Mouse (Mus musculus): Measurements from ENCODE around the gene Hist1h2bb. TPM values are rescaled to one million over a fixed set of nuclear protein-coding genes. Genes with fewer than 3 reads are reported as not detected.
"Not testable (repeated sequence)": the region's sequence is repeated elsewhere in the genome, so short reads cannot be mapped to it uniquely, and the experiment has no call there.

The Hist1h2bb gene
- polyA plus RNA-seq, 1 experiment from 2014 or later, result 2.1 TPM

- peak within 1 kb of the TSS; percentile 77 for H3K4me2 ChIP-seq (replicated peaks; ENCODE audit: low read depth, low read length)
- no peaks in the 10 kb centered on the region for H3K9me3 ChIP-seq (ENCODE audit: low read length)
- H3K4me1 ChIP-seq (ENCODE audit: insufficient read depth, low read length), result peaks cover 15% of the 10 kb centered on the region
- H3K27me3 ChIP-seq (ENCODE audit: insufficient read depth, low read length), result no peaks in the 10 kb centered on the region
- no peaks in the 10 kb centered on the region for H3K36me3 ChIP-seq (ENCODE audit: insufficient read depth, low read length)
- peak within 1 kb of the TSS; percentile 97 for H3K27ac ChIP-seq (ENCODE audit: low read length)
- ATAC-seq (ENCODE audit: low FRiP score, low TSS enrichment), result peak; percentile 83
- WGBS, result under 1% methylated on average over 17 of the region's 22 CpGs
- peak within 1 kb of the TSS; percentile 77 for H3K9ac ChIP-seq (replicated peaks; ENCODE audit: low read length)
- peak within 1 kb of the TSS; percentile 51 for H3K4me3 ChIP-seq (ENCODE audit: low read length)
Observed at GRCm38 (mm10) chr13:23756790-23757189, 10.3 kb downstream of the Hist1h2bb start, which contains the start of gene Hist1h4b. Hist1h4b (plus strand) TSS chr13:23757013.

DNA sequence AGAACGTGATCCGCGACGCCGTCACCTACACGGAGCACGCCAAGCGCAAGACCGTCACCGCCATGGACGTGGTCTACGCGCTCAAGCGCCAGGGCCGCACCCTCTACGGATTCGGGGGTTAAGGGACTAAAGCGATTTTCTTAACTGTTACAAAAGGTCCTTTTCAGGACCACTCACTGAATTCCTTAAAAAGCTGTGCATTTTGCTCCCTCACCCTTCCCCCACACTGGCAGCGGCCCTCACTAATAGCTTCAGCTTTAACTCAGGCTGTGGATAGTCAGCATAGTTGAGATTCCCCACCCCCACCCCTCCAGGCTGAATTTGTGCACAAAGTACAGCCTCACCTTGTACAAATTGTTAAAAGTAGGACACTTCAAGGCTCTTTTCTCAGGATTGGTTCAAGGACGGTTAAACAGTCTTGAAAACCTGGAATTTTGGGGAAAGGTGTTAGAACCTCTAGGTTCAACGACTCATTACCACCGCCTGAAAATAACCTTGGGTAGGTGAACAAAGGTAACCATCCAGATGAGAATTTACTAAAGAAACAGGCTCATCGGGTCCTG, 10.8 kb downstream of the Hist1h2bb start:
- WGBS, result 1% methylated on average over 17 of the region's 23 CpGs
- Histone ChIP-seq H3K9me3 (ENCODE audit: low read length) (no peaks in the 10 kb centered on the region), H3K9ac (replicated peaks; ENCODE audit: low read length) (peak overlapping the region; percentile 77), H3K4me2 (replicated peaks; ENCODE audit: low read depth, low read length) (peak overlapping the region; percentile 77), H3K4me1 (ENCODE audit: insufficient read depth, low read length) (peaks cover 15% of the 10 kb centered on the region), H3K36me3 (ENCODE audit: insufficient read depth, low read length) (no peaks in the 10 kb centered on the region), H3K4me3 (ENCODE audit: low read length) (peak overlapping the region; percentile 51), H3K27ac (ENCODE audit: low read length) (peak overlapping the region; percentile 97), H3K27me3 (ENCODE audit: insufficient read depth, low read length) (no peaks in the 10 kb centered on the region)
- ATAC-seq (ENCODE audit: low FRiP score, low TSS enrichment), result no peak; the same call in none of the 2 replicates

DNA sequence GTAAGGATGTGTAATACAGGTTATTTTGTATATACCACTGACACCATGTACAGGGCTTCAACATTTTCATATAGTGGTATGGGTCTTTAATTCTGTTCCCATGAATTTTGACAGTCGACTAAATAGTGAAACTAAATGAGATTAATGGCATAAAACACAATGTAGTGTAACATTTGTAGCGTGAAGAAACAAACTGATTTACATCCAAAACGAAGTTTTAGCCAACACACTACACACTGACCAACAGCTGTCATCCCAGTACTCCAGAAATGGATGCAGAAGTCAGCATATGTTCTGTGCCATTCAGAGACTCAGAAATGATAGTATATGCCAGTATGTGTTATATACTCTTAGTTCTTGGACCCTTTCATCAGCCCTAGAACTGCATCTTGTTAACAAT, 11.4 kb downstream of the Hist1h2bb start:
- no peak overlapping the region for H3K4me3 ChIP-seq (ENCODE audit: low read length)
- H3K9ac ChIP-seq (replicated peaks; ENCODE audit: low read length), result no peak overlapping the region
- ATAC-seq (ENCODE audit: low FRiP score, low TSS enrichment), result no peak
- peaks cover 18% of the 10 kb centered on the region for H3K4me1 ChIP-seq (ENCODE audit: insufficient read depth, low read length)
- 0 out of 2 replicates have a peak overlapping the region, but pooled peaks have one; percentile 31 for H3K4me2 ChIP-seq (replicated peaks; ENCODE audit: low read depth, low read length)
- H3K9me3 ChIP-seq (ENCODE audit: low read length), result no peaks in the 10 kb centered on the region
- 0 out of 2 replicates have a peak overlapping the region, but pooled peaks have one; percentile 46 for H3K27ac ChIP-seq (ENCODE audit: low read length)
- no peaks in the 10 kb centered on the region for H3K27me3 ChIP-seq (ENCODE audit: insufficient read depth, low read length)
- 36% methylated on average over 3 of the region's 3 CpGs for WGBS
- no peaks in the 10 kb centered on the region for H3K36me3 ChIP-seq (ENCODE audit: insufficient read depth, low read length)

DNA sequence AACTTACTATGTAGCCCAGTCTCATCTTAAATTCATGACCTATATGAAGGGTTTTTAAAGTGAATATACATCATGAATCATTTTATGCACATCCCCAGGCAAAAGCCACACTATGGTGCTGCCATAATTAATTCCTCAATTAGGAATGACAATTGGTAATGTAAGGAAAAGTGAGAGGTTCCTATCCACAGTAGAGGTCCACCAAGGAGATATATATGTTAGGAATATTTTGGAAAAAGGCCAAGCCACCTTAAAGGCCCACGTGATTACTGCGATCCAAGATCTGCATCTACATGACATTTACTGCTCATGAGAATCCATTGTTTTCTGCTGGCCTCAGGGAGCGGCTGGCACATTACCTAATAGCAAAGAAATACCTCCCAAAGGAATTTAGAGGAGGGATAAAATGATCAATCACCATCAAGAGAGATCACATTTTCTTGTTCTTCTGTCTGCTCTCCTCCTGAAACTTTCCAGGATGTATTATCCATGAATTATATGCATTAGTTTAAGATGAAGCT, 12.8 kb downstream of the Hist1h2bb start:
- Histone ChIP-seq H3K27me3 (ENCODE audit: insufficient read depth, low read length) (no peaks in the 10 kb centered on the region), H3K4me3 (ENCODE audit: low read length) (no peak overlapping the region), H3K4me1 (ENCODE audit: insufficient read depth, low read length) (peaks cover 28% of the 10 kb centered on the region), H3K4me2 (replicated peaks; ENCODE audit: low read depth, low read length) (no peak overlapping the region), H3K36me3 (ENCODE audit: insufficient read depth, low read length) (no peaks in the 10 kb centered on the region), H3K27ac (ENCODE audit: low read length) (no peak overlapping the region), H3K9ac (replicated peaks; ENCODE audit: low read length) (no peak overlapping the region), H3K9me3 (ENCODE audit: low read length) (no peaks in the 10 kb centered on the region)
- WGBS, result 67% methylated on average over 3 of the region's 3 CpGs
- no peak for ATAC-seq (ENCODE audit: low FRiP score, low TSS enrichment)

DNA sequence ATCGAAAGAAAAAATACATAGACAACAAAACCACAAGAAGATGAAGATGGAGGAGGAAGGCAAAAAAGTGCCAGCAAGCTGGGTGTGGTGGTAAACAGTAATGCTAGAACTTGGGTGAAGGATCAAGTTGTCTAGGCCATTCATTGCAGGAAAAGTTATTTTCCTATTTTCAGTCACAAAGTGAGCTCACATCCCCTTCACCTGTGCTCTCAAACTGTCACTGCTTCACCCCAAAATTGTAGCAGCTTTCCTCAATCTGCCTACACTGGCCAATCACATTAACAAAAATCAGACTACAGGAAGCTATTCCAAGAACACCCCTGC, 13.3 kb downstream of the Hist1h2bb start:
- 81% methylated on average over 1 of the region's 1 CpGs for WGBS
- no peak for ATAC-seq (ENCODE audit: low FRiP score, low TSS enrichment)

DNA sequence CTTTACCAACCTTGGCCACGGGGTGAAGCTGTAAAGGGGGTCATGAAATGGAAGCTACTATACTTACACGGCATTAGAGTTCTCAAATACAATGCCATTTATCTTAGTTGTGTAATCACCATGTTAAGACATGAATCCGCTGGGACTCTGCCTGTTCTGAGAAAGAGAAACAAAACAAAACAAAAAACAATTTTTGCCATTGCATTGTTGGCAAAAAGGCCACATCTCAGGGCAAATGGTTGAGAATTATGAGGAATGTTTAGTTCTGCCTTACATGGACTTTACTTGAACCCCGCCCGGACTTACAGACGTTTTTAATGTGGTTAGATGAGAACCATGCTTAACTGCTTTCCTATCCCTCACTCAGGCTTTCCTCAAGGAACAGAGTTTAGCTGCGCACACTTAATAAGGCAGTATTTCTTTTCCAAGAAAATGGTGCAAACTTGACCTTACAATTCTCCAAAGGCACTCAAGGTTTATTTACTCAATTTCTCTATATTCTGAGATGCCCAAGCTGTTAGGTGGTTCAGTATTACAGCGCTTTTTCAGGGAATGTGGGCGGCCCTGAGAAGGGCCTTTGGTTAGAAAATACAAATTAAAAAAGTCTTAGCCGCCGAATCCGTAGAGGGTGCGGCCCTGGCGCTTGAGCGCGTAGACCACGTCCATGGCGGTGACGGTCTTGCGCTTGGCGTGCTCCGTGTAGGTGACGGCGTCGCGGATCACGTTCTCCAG, 13.9 kb downstream of the Hist1h2bb start:
- no peaks in the 10 kb centered on the region for H3K27me3 ChIP-seq (ENCODE audit: insufficient read depth, low read length)
- H3K36me3 ChIP-seq (ENCODE audit: insufficient read depth, low read length), result no peaks in the 10 kb centered on the region
- peaks cover 31% of the 10 kb centered on the region for H3K4me1 ChIP-seq (ENCODE audit: insufficient read depth, low read length)
- no peaks in the 10 kb centered on the region for H3K9me3 ChIP-seq (ENCODE audit: low read length)
- no peak for ATAC-seq (ENCODE audit: low FRiP score, low TSS enrichment)
- H3K4me3 ChIP-seq (ENCODE audit: low read length), result peak overlapping the region; percentile 70
- H3K4me2 ChIP-seq (replicated peaks; ENCODE audit: low read depth, low read length), result peak overlapping the region; percentile 90
- H3K9ac ChIP-seq (replicated peaks; ENCODE audit: low read length), result peak overlapping the region; percentile 83
- 2% methylated on average over 18 of the region's 27 CpGs for WGBS
- peak overlapping the region; percentile 99 for H3K27ac ChIP-seq (ENCODE audit: low read length)

More for the DNA sequence above, 13.3 kb downstream of the Hist1h2bb start:
- Histone ChIP-seq H3K27me3 (ENCODE audit: insufficient read depth, low read length) (no peaks in the 10 kb centered on the region), H3K36me3 (ENCODE audit: insufficient read depth, low read length) (no peaks in the 10 kb centered on the region), H3K4me3 (ENCODE audit: low read length) (peak overlapping the region; percentile 70), H3K9ac (replicated peaks; ENCODE audit: low read length) (peak overlapping the region; percentile 83), H3K27ac (ENCODE audit: low read length) (peak overlapping the region; percentile 99), H3K9me3 (ENCODE audit: low read length) (no peaks in the 10 kb centered on the region), H3K4me1 (ENCODE audit: insufficient read depth, low read length) (peaks cover 31% of the 10 kb centered on the region), H3K4me2 (replicated peaks; ENCODE audit: low read depth, low read length) (peak overlapping the region; percentile 90)

DNA sequence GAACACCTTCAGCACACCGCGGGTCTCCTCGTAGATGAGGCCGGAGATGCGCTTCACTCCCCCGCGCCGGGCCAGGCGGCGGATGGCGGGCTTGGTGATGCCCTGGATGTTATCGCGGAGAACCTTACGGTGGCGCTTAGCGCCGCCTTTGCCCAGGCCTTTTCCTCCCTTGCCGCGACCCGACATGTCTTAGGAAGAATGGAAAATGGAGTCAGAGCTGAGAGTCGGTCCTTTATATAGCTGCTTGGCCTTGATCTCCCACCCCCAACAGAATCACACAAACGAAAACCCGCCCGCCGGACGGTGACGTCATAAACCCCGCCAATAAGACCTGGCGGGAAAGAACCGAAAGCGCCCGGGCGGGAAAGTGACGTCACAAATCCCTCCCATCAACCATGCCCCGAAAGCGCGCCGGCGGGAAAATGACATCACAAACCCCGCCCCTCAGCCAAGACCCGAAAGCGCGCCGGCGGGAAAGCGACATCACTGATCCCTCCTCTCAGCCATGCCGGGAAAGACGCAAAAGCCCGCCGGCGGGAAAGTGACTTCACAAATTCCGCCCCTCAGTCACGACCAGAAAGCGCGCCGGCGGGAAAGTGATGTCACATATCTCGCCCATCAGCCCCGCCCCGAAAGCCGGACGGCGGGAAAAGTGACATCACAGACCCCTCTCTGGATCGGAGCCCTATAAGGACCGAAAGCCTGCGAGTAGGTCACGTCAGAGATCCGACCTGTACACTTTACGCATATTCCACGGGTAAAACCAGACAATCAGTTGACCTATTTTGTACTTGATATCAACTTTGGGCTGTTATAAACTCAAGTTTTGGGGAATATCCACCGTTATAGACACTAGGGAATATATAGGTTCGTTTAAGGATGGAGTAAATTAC, 14.7 kb downstream of the Hist1h2bb start, which contains the start of gene Hist1h4a:
Gene Hist1h4a (minus strand): TSS at position 259 of the 893 bp plus-strand sequence.
- H3K9ac ChIP-seq (replicated peaks; ENCODE audit: low read length), result peak within 1 kb of the TSS; percentile 83

GRCm38 (mm10) chr13:23761871-23762821, 15.6 kb downstream of the Hist1h2bb start, which contains the start of gene Hist1h3a:
Hist1h3a (minus strand) TSS chr13:23762386.
- H3K27ac ChIP-seq (ENCODE audit: low read length), result peak within 1 kb of the TSS; percentile 99
- not testable (repeated sequence) for H3K9me3 ChIP-seq (ENCODE audit: low read length); H3K27me3 ChIP-seq (ENCODE audit: insufficient read depth, low read length); H3K36me3 ChIP-seq (ENCODE audit: insufficient read depth, low read length)
- peaks cover 31% of the 10 kb centered on the region for H3K4me1 ChIP-seq (ENCODE audit: insufficient read depth, low read length)
- H3K4me3 ChIP-seq (ENCODE audit: low read length), result peak within 1 kb of the TSS; percentile 70
- under 1% methylated on average over 28 of the region's 52 CpGs for WGBS
- ATAC-seq (ENCODE audit: low FRiP score, low TSS enrichment), result peak; percentile 64
- peak within 1 kb of the TSS; percentile 90 for H3K4me2 ChIP-seq (replicated peaks; ENCODE audit: low read depth, low read length)
- peak within 1 kb of the TSS; percentile 68 for H3K9ac ChIP-seq (replicated peaks; ENCODE audit: low read length)

More for the DNA sequence above, 14.7 kb downstream of the Hist1h2bb start, which contains the start of gene Hist1h4a:
- Histone ChIP-seq H3K27me3 (ENCODE audit: insufficient read depth, low read length) (no peaks in the 10 kb centered on the region), H3K36me3 (ENCODE audit: insufficient read depth, low read length) (no peaks in the 10 kb centered on the region), H3K4me1 (ENCODE audit: insufficient read depth, low read length) (peaks cover 31% of the 10 kb centered on the region), H3K27ac (ENCODE audit: low read length) (peak within 1 kb of the TSS; percentile 99), H3K4me3 (ENCODE audit: low read length) (peak within 1 kb of the TSS; percentile 70), H3K4me2 (replicated peaks; ENCODE audit: low read depth, low read length) (peak within 1 kb of the TSS; percentile 90), H3K9me3 (ENCODE audit: low read length) (no peaks in the 10 kb centered on the region)
- WGBS, result under 1% methylated on average over 64 of the region's 72 CpGs
- peak; percentile 80 for ATAC-seq (ENCODE audit: low FRiP score, low TSS enrichment)

All from kidney, embryonic 16.5 days (tissue).